Mouse (Mus musculus) forebrain, embryonic 12.5 days (tissue): ENCODE data around the gene Sars2. TPM values are rescaled to one million over a fixed set of nuclear protein-coding genes. Genes with fewer than 3 reads are reported as not detected.

Source experiments
- ATAC-seq: fragments of 200-750 bp; cut with Nextera tagmentation; 2 replicates; pipeline ENCODE4 v1.8.0; 2017; ENCODE audit warnings: moderate TSS enrichment; ENCODE audit not compliant: low FRiP score
- H3K27ac ChIP-seq: fragments of 300-500 bp; sonication (generic); 2 replicates; pipeline ENCODE4 v1.5.1; 2016; ENCODE audit warnings: mild to moderate bottlenecking
- H3K27me3 ChIP-seq: fragments of 300-500 bp; sonication (generic); 2 replicates; pipeline ENCODE4 v1.6.1; 2016; ENCODE audit warnings: mild to moderate bottlenecking
- H3K36me3 ChIP-seq: fragments of 300-500 bp; sonication (generic); replicated peaks from 2 replicates; pipeline ENCODE4 v1.6.1; 2016; ENCODE audit warnings: mild to moderate bottlenecking
- H3K4me1 ChIP-seq: fragments of 300-500 bp; sonication (generic); 2 replicates; pipeline ENCODE4 v1.6.1; 2016
- H3K4me2 ChIP-seq: fragments of 300-500 bp; sonication (generic); 2 replicates; pipeline ENCODE4 v1.6.1; 2016; ENCODE audit warnings: mild to moderate bottlenecking, moderate library complexity
- H3K4me3 ChIP-seq: fragments of 300-500 bp; sonication (generic); replicated peaks from 2 replicates; pipeline ENCODE4 v1.5.1; 2016; ENCODE audit warnings: mild to moderate bottlenecking
- H3K9ac ChIP-seq: fragments of 300-500 bp; sonication (generic); 2 replicates; pipeline ENCODE4 v1.6.1; 2016; ENCODE audit warnings: mild to moderate bottlenecking
- H3K9me3 ChIP-seq: fragments of 300-500 bp; sonication (generic); 2 replicates; pipeline ENCODE4 v1.6.1; 2016
- WGBS: fragments of 180-500 bp; shearing (Covaris S2); methylation state at CpG from one replicate; pipeline ENCODE4 v1.1.7; 2016; 5-methylcytosine and 5-hydroxymethylcytosine counted together
- polyA plus RNA-seq: library from polyadenylated mRNA; unstranded; fragments of >200 nt; fragmentation: Nextera tagmentation; extraction: Ambion mirVana; gene quantifications from 2 replicates; pipeline ENCODE4 v1.2.1, GENCODE M21; 2016

The Sars2 gene
- polyA plus RNA-seq, 1 experiment from 2014 or later, result 27.9 TPM

- no peak for ATAC-seq
- H3K9me3 ChIP-seq, result no peaks in the 10 kb centered on the region
- H3K36me3 ChIP-seq, result peaks cover 29% of the 10 kb centered on the region
- H3K4me3 ChIP-seq, result no peak overlapping the region
- no peak overlapping the region for H3K4me2 ChIP-seq
- H3K27me3 ChIP-seq, result no peaks in the 10 kb centered on the region
- H3K4me1 ChIP-seq, result peaks cover 2% of the 10 kb centered on the region; the same call in 1 of the 2 replicates
- no peak overlapping the region for H3K27ac ChIP-seq
- H3K9ac ChIP-seq, result no peak overlapping the region
- 80% methylated on average over 5 of the region's 5 CpGs for WGBS
These were observed 43.4 kb downstream of the Sars2 start for GRCm38 (mm10) chr7:28785161-28785560.

GRCm38 (mm10) chr7:28787884-28788283 is 46.1 kb downstream of the Sars2 start:
- Histone ChIP-seq H3K4me2 (no peak overlapping the region), H3K9ac (no peak overlapping the region), H3K27ac (no peak overlapping the region), H3K4me1 (no peaks in the 10 kb centered on the region), H3K9me3 (no peaks in the 10 kb centered on the region), H3K4me3 (no peak overlapping the region), H3K27me3 (no peaks in the 10 kb centered on the region), H3K36me3 (peaks cover 26% of the 10 kb centered on the region)
- no peak for ATAC-seq
- WGBS, result 92% methylated on average over 9 of the region's 9 CpGs

- Histone ChIP-seq H3K9ac (no peak within 1 kb of the TSS), H3K27me3 (no peaks in the 10 kb centered on the region), H3K27ac (no peak within 1 kb of the TSS), H3K9me3 (no peaks in the 10 kb centered on the region), H3K36me3 (peaks cover 23% of the 10 kb centered on the region), H3K4me3 (no peak within 1 kb of the TSS), H3K4me2 (no peak within 1 kb of the TSS), H3K4me1 (no peaks in the 10 kb centered on the region)
- whole genome bisulfite sequencing, result 75% methylated on average over 4 of the region's 5 CpGs
- no peak for ATAC-seq
These were observed 46.8 kb downstream of the Sars2 start, which contains the start of gene Rinl for GRCm38 (mm10) chr7:28788307-28789195. Gene Rinl (plus strand): TSS chr7:28788969.

- Histone ChIP-seq H3K4me3 (no peak overlapping the region), H3K4me2 (no peak overlapping the region), H3K9me3 (no peaks in the 10 kb centered on the region), H3K27ac (no peak overlapping the region), H3K27me3 (no peaks in the 10 kb centered on the region), H3K4me1 (no peaks in the 10 kb centered on the region), H3K36me3 (peaks cover 23% of the 10 kb centered on the region), H3K9ac (no peak overlapping the region)
- 83% methylated on average over 3 of the region's 3 CpGs for WGBS
- no peak for ATAC-seq
These were observed 47.4 kb downstream of the Sars2 start for GRCm38 (mm10) chr7:28789235-28789634.

GRCm38 (mm10) chr7:28790066-28790806 is 48.4 kb downstream of the Sars2 start:
- H3K4me2 ChIP-seq, result no peak overlapping the region
- peaks cover 22% of the 10 kb centered on the region for H3K36me3 ChIP-seq
- no peaks in the 10 kb centered on the region for H3K4me1 ChIP-seq
- H3K27ac ChIP-seq, result no peak overlapping the region
- peaks cover 3% of the 10 kb centered on the region; the same call in 1 of the 2 replicates for H3K27me3 ChIP-seq
- WGBS, result 51% methylated on average over 8 of the region's 8 CpGs
- no peak overlapping the region for H3K9ac ChIP-seq
- H3K4me3 ChIP-seq, result no peak overlapping the region
- H3K9me3 ChIP-seq, result no peaks in the 10 kb centered on the region
- ATAC-seq, result no peak

GRCm38 (mm10) chr7:28791706-28792105 is 49.9 kb downstream of the Sars2 start:
- H3K9ac ChIP-seq, result no peak overlapping the region
- peaks cover 5% of the 10 kb centered on the region; the same call in 1 of the 2 replicates for H3K4me1 ChIP-seq
- H3K4me2 ChIP-seq, result no peak overlapping the region
- no peak overlapping the region for H3K4me3 ChIP-seq
- H3K36me3 ChIP-seq, result peaks cover 9% of the 10 kb centered on the region; the same call in 1 of the 2 replicates
- ATAC-seq, result no peak
- H3K27ac ChIP-seq, result no peak overlapping the region
- H3K27me3 ChIP-seq, result peaks cover 3% of the 10 kb centered on the region; the same call in 1 of the 2 replicates
- H3K9me3 ChIP-seq, result no peaks in the 10 kb centered on the region

- H3K4me2 ChIP-seq, result no peak overlapping the region
- H3K9ac ChIP-seq, result no peak overlapping the region
- H3K9me3 ChIP-seq, result no peaks in the 10 kb centered on the region
- H3K27ac ChIP-seq, result no peak overlapping the region
- 84% methylated on average over 14 of the region's 14 CpGs for WGBS
- no peak overlapping the region for H3K4me3 ChIP-seq
- H3K4me1 ChIP-seq, result peaks cover 8% of the 10 kb centered on the region; the same call in 1 of the 2 replicates
- H3K36me3 ChIP-seq, result peaks cover 4% of the 10 kb centered on the region; the same call in 1 of the 2 replicates
- peaks cover 3% of the 10 kb centered on the region; the same call in 1 of the 2 replicates for H3K27me3 ChIP-seq
- no peak for ATAC-seq
These were observed 50.8 kb downstream of the Sars2 start for GRCm38 (mm10) chr7:28792391-28793185.

GRCm38 (mm10) chr7:28793834-28794233 is 52.0 kb downstream of the Sars2 start:
- no peaks in the 10 kb centered on the region for H3K9me3 ChIP-seq

GRCm38 (mm10) chr7:28794496-28794895 is 52.7 kb downstream of the Sars2 start:
- Histone ChIP-seq H3K9ac (no peak overlapping the region), H3K9me3 (no peaks in the 10 kb centered on the region), H3K4me2 (no peak overlapping the region), H3K36me3 (no peaks in the 10 kb centered on the region), H3K4me3 (no peak overlapping the region), H3K27me3 (peaks cover 3% of the 10 kb centered on the region; the same call in 1 of the 2 replicates), H3K27ac (no peak overlapping the region), H3K4me1 (peaks cover 8% of the 10 kb centered on the region; the same call in 1 of the 2 replicates)
- no peak for ATAC-seq
- WGBS, result 90% methylated on average over 3 of the region's 3 CpGs

More at GRCm38 (mm10) chr7:28793834-28794233, 52.0 kb downstream of the Sars2 start:
- 29% methylated on average over 2 of the region's 2 CpGs for WGBS
- H3K36me3 ChIP-seq, result no peaks in the 10 kb centered on the region
- H3K9ac ChIP-seq, result no peak overlapping the region
- H3K27me3 ChIP-seq, result peaks cover 3% of the 10 kb centered on the region; the same call in 1 of the 2 replicates
- no peak overlapping the region for H3K27ac ChIP-seq
- peaks cover 8% of the 10 kb centered on the region; the same call in 1 of the 2 replicates for H3K4me1 ChIP-seq
- no peak for ATAC-seq
- no peak overlapping the region for H3K4me2 ChIP-seq
- no peak overlapping the region for H3K4me3 ChIP-seq

- Histone ChIP-seq H3K27me3 (peaks cover 3% of the 10 kb centered on the region; the same call in 1 of the 2 replicates), H3K9me3 (no peaks in the 10 kb centered on the region), H3K4me1 (peaks cover 8% of the 10 kb centered on the region; the same call in 1 of the 2 replicates), H3K4me3 (no peak overlapping the region), H3K27ac (no peak overlapping the region), H3K4me2 (no peak overlapping the region), H3K36me3 (no peaks in the 10 kb centered on the region), H3K9ac (no peak overlapping the region)
- 84% methylated on average over 15 of the region's 15 CpGs for WGBS
- ATAC-seq, result no peak
These were observed 54.0 kb downstream of the Sars2 start for GRCm38 (mm10) chr7:28795832-28796231.

GRCm38 (mm10) chr7:28796562-28796975 is 54.8 kb downstream of the Sars2 start:
- H3K9me3 ChIP-seq, result no peaks in the 10 kb centered on the region
- H3K27me3 ChIP-seq, result peaks cover 3% of the 10 kb centered on the region; the same call in 1 of the 2 replicates
- peak; percentile 67 for ATAC-seq
- 17% methylated on average over 32 of the region's 32 CpGs for WGBS
- H3K36me3 ChIP-seq, result no peaks in the 10 kb centered on the region
- peak overlapping the region; percentile 23 for H3K4me3 ChIP-seq
- H3K4me1 ChIP-seq, result peaks cover 10% of the 10 kb centered on the region; the same call in 1 of the 2 replicates
- H3K9ac ChIP-seq, result no peak overlapping the region; the same call in none of the 2 replicates
- no peak overlapping the region for H3K27ac ChIP-seq
- H3K4me2 ChIP-seq, result peak overlapping the region; percentile 45
